Mouse (Mus musculus) ES-E14 (cell line): ENCODE results near the gene Adamtsl4. TPM values are rescaled to one million over a fixed set of nuclear protein-coding genes. Genes with fewer than 3 reads are reported as not detected.

Experiments
- DNase-seq: peaks from one replicate; pipeline ENCODE4 v3.0.0-alpha.2; 2013; ENCODE audit warnings: low read depth, low spot score
- H3K27ac ChIP-seq: 2 replicates; pipeline ENCODE4 v1.5.1; 2012; ENCODE audit warnings: low read depth, mild to moderate bottlenecking, low read length, moderate library complexity, mixed read lengths; ENCODE audit not compliant: poor library complexity, insufficient read depth, severe bottlenecking
- H3K36me3 ChIP-seq: 2 replicates; pipeline ENCODE4 v1.6.1; 2012; ENCODE audit warnings: mild to moderate bottlenecking, low read length, moderate library complexity, mixed read lengths; ENCODE audit not compliant: control insufficient read depth, poor library complexity, insufficient read depth, severe bottlenecking
- H3K4me1 ChIP-seq, 2 experiments: fragments of 150-350 bp in 1 of 2; sonication (generic) in 1 of 2; 2 replicates each; pipeline ENCODE4 v1.6.1; 2012; ENCODE audit warnings: low read length in 2 of 2, mild to moderate bottlenecking in 1 of 2, mixed read lengths in 1 of 2; ENCODE audit not compliant: control insufficient read depth in 2 of 2, insufficient read depth in 2 of 2, poor library complexity in 1 of 2
- H3K4me3 ChIP-seq, 2 experiments: fragments of 150-350 bp in 1 of 2; sonication (generic) in 1 of 2; 2 replicates each; pipeline ENCODE4 v1.5.1; 2012; ENCODE audit warnings: low read length in 2 of 2, low read depth in 1 of 2, mild to moderate bottlenecking in 1 of 2, mixed read lengths in 1 of 2; ENCODE audit not compliant: insufficient read depth in 1 of 2, poor library complexity in 1 of 2, severe bottlenecking in 1 of 2
- H3K9ac ChIP-seq: 2 replicates; pipeline ENCODE4 v1.6.1; 2012; ENCODE audit warnings: low read depth, mild to moderate bottlenecking, low read length, mixed read lengths; ENCODE audit not compliant: poor library complexity, insufficient read depth, severe bottlenecking
- H3K9me3 ChIP-seq: fragments of 150-350 bp; sonication (generic); 2 replicates; pipeline ENCODE4 v1.6.1; 2012; ENCODE audit warnings: low read depth, mild to moderate bottlenecking, low read length; ENCODE audit not compliant: control insufficient read depth, insufficient read depth
- CHD2 ChIP-seq: IDR thresholded peaks from 2 replicates; pipeline ENCODE4 v1.6.1; 2014; ENCODE audit warnings: mild to moderate bottlenecking, low read depth, low read length, inconsistent platforms
- HCFC1 ChIP-seq: IDR thresholded peaks from 2 replicates; pipeline ENCODE4 v1.6.1; 2012; ENCODE audit warnings: low read length, inconsistent platforms, borderline replicate concordance; ENCODE audit not compliant: insufficient read depth
- MAFK ChIP-seq: IDR thresholded peaks from 2 replicates; pipeline ENCODE4 v1.6.1; 2014; ENCODE audit warnings: mild to moderate bottlenecking, low read depth, low read length, inconsistent platforms; ENCODE audit not compliant: insufficient read depth
- ZC3H11A ChIP-seq: IDR thresholded peaks from 2 replicates; pipeline ENCODE4 v1.6.1; 2012; ENCODE audit warnings: low read depth, mild to moderate bottlenecking, inconsistent platforms, low read length, borderline replicate concordance
- ZNF384 ChIP-seq: IDR thresholded peaks from 2 replicates; pipeline ENCODE4 v1.6.1; 2012; ENCODE audit warnings: low read depth, low read length, inconsistent platforms
- in situ Hi-C, 2 experiments: fragments of 600-800 bp; cut with MboI; formaldehyde crosslinking; loops; one replicate each; pipeline ENCODE4 v1.15.1; 2025; ENCODE audit warnings: low sequenced_read_pairs in 2 of 2, inconsistent platforms in 1 of 2; ENCODE audit not compliant: unreplicated experiment in 2 of 2
- total RNA-seq: library from RNA; depleted of rRNA; stranded (reverse); fragments of 300-350 nt; gene quantifications from 2 replicates; pipeline ENCODE4 v1.2.3, GENCODE M21; 2012

Adamtsl4 gene
- total RNA-seq, 1 experiment, result 1.9 TPM

GRCm38 (mm10) chr3:95658868-95659712 lies 28.6 kb downstream of the Adamtsl4 start:
- Histone ChIP-seq H3K4me3 (peak overlapping the region; percentile 74 to 97), H3K9me3 (no peaks in the 10 kb centered on the region), H3K36me3 (peaks cover 32% of the 10 kb centered on the region), H3K4me1 (peaks cover 3 to 16% of the 10 kb centered on the region in 2 experiments; a peak in 3 of 4 replicates), H3K27ac (peak overlapping the region; percentile 97), H3K9ac (peak overlapping the region; percentile 98)
- in situ Hi-C loops, result no loop called here
- TF ChIP-seq ZC3H11A, result no peak
- TF ChIP-seq HCFC1, result peak; percentile 4; the same call in 1 of the 2 replicates
- TF ChIP-seq ZNF384, result no peak
- TF ChIP-seq CHD2, result no peak; the same call in 1 of the 2 replicates
- no peak for TF ChIP-seq MAFK
- DNase-seq, result no peak

DNA sequence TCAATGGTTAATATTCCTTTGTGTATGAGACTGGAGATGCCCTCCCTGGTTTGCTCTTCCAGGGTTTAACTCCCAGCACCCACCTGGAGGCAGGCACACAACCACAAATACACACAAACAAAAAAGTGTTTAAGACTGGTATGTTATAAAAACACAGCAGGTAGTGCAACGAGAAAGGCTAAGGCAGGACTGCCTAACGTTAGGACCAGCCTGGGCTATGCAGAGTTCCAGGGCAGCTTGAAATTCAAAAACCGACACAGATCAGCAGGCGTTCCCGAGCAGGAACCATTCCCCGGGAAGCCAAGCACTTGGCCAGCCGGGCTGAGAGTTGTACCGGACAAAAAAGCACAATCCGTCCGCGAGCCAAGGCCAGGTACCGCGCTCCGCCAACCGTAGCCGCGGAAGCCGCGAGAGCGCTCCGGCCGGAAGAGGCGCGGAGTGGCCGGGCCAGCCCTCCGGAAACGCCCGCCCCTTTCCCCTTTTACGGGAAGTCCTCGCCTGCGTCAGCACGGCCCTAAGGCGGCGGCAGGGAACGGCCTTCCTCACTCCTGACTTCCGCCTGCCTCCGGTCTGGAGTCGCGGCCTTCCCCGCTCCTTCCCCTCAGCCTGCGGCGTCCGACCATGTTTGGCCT lies 29.4 kb downstream of the Adamtsl4 start, which contains the start of gene Mcl1:
Gene Mcl1 (plus strand): TSS at position 553 of the 632 bp plus-strand sequence.
- peak; percentile 64 for TF ChIP-seq HCFC1
- no peak; the same call in 1 of the 2 replicates for TF ChIP-seq CHD2
- DNase-seq, result no peak
- Histone ChIP-seq H3K4me3 (peak within 1 kb of the TSS; percentile 74 to 97), H3K27ac (peak within 1 kb of the TSS; percentile 97), H3K9ac (peak within 1 kb of the TSS; percentile 98), H3K36me3 (peaks cover 32% of the 10 kb centered on the region), H3K4me1 (peaks cover 4 to 16% of the 10 kb centered on the region in 2 experiments; a peak in 3 of 4 replicates), H3K9me3 (no peaks in the 10 kb centered on the region)
- in situ Hi-C loops, result no loop called here

DNA sequence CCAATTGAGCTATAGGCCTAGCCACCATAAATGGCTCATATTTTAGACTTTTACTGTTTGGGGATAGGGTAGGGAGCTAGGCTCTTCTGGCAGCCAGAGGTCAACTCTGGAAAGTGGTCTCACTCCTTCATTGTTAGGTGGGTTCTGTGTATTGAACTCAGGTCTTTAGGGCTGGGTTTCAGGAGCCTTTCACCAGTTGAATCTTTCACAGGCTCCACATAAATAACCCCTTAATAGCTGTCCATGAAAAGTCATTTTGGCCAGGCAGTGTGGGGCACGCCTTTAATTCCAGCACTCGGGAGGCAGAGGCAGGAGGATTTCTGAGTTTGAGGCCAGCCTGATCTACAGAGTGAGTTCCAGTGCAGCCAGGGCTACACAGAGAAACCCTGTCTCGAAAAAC lies 30.0 kb downstream of the Adamtsl4 start:
- Histone ChIP-seq H3K4me3 (peak overlapping the region; percentile 74 to 97), H3K27ac (peak overlapping the region; percentile 81; the same call in 1 of the 2 replicates), H3K36me3 (peaks cover 31% of the 10 kb centered on the region), H3K9ac (peak overlapping the region; percentile 80), H3K9me3 (no peaks in the 10 kb centered on the region), H3K4me1 (peaks cover 4 to 16% of the 10 kb centered on the region in 2 experiments; a peak in 3 of 4 replicates)
- DNase-seq, result no peak
- in situ Hi-C loops, result no loop called here
- TF ChIP-seq MAFK (no peak), ZNF384 (no peak), CHD2 (no peak), ZC3H11A (no peak), HCFC1 (no peak)

DNA sequence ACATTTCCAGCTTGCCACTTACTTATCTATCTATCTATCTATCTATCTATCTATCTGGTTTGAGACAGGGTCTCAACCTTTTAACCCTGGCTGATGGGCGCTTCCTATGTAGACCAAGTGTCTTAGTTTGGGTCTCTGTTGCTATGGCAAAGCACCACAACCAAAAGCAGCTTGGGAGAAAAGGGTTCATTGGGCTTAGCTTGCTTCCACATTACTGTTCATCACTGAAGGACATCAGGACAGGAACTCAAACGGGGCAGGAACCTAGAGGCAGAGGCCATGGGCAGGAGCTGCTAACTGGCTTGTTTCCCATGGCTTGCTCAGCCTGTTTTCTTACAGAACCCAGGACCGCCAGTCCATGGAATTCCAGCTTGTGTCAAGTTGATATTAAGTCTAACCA lies 30.6 kb downstream of the Adamtsl4 start:
- Histone ChIP-seq H3K9ac (peak overlapping the region; percentile 80), H3K4me1 (peaks cover 6 to 16% of the 10 kb centered on the region in 2 experiments; a peak in 3 of 4 replicates), H3K4me3 (peak overlapping the region in 1 of 2 experiments; percentile 97; a peak in 1 of 4 replicates), H3K36me3 (peaks cover 28% of the 10 kb centered on the region), H3K9me3 (no peaks in the 10 kb centered on the region), H3K27ac (peak overlapping the region; percentile 81; the same call in 1 of the 2 replicates)
- DNase-seq, result no peak
- TF ChIP-seq CHD2 (no peak), ZC3H11A (no peak), HCFC1 (no peak), ZNF384 (no peak), MAFK (no peak)
- in situ Hi-C loops, result no loop called here
